Mouse (Mus musculus) intestine, postnatal 0 days (tissue): Measurements from ENCODE around the gene Herpud2. TPM values are rescaled to one million over a fixed set of nuclear protein-coding genes. Genes with fewer than 3 reads are reported as not detected.
"Not testable (repeated sequence)": the region's sequence is repeated elsewhere in the genome, so short reads cannot be mapped to it uniquely, and the experiment has no call there.

ENCODE experiments used
- ATAC-seq: fragments of 200-750 bp; cut with Nextera tagmentation; 2 replicates; pipeline ENCODE4 v1.8.0; 2017; ENCODE audit warnings: mild to moderate bottlenecking, moderate TSS enrichment, moderate library complexity
- H3K27ac ChIP-seq: fragments of 300-500 bp; sonication (generic); 2 replicates; pipeline ENCODE4 v1.5.1; 2014; ENCODE audit warnings: mild to moderate bottlenecking, low read depth, low read length, moderate library complexity
- H3K27me3 ChIP-seq: fragments of 300-500 bp; sonication (generic); replicated peaks from 2 replicates; pipeline ENCODE4 v1.6.1; 2014; ENCODE audit warnings: low read length, mixed read lengths; ENCODE audit not compliant: control insufficient read depth, insufficient read depth
- H3K36me3 ChIP-seq: fragments of 300-500 bp; sonication (generic); 2 replicates; pipeline ENCODE4 v1.6.1; 2014; ENCODE audit warnings: mild to moderate bottlenecking, moderate library complexity; ENCODE audit not compliant: control insufficient read depth, insufficient read depth
- H3K4me1 ChIP-seq: fragments of 300-500 bp; sonication (generic); replicated peaks from 2 replicates; pipeline ENCODE4 v1.6.1; 2014; ENCODE audit warnings: antibody characterized with exemption, low read length, mixed read lengths; ENCODE audit not compliant: control insufficient read depth, insufficient read depth
- H3K4me2 ChIP-seq: fragments of 300-500 bp; sonication (generic); replicated peaks from 2 replicates; pipeline ENCODE4 v1.6.1; 2014; ENCODE audit warnings: low read depth, mild to moderate bottlenecking, moderate library complexity
- H3K4me3 ChIP-seq: fragments of 300-500 bp; sonication (generic); 2 replicates; pipeline ENCODE4 v1.5.1; 2014; ENCODE audit warnings: low read depth, low read length
- H3K9ac ChIP-seq: fragments of 300-500 bp; sonication (generic); 2 replicates; pipeline ENCODE4 v1.6.1; 2014; ENCODE audit warnings: mild to moderate bottlenecking, low read depth, low read length
- H3K9me3 ChIP-seq: fragments of 300-500 bp; sonication (generic); 2 replicates; pipeline ENCODE4 v1.6.1; 2016; ENCODE audit warnings: mixed run types; ENCODE audit not compliant: control insufficient read depth
- CTCF ChIP-seq: sonication (generic); IDR thresholded peaks from 2 replicates; pipeline ENCODE4 v1.5.1; 2016; ENCODE audit warnings: low read depth, mild to moderate bottlenecking, control low read depth, antibody characterized with exemption, moderate library complexity
- WGBS: fragments of 180-500 bp; shearing (Covaris S2); extraction: QIAGEN DNeasy Blood & Tissue Kit; methylation state at CpG from one replicate; pipeline ENCODE4 v1.1.7; 2014; 5-methylcytosine and 5-hydroxymethylcytosine counted together
- polyA plus RNA-seq: library from polyadenylated mRNA; unstranded; fragments of >200 nt; fragmentation: Nextera tagmentation; extraction: Ambion mirVana; gene quantifications from 2 replicates; pipeline ENCODE4 v1.2.1, GENCODE M21; 2015

Gene Herpud2
- polyA plus RNA-seq, 1 experiment from 2014 or later, result 21.9 TPM

DNA sequence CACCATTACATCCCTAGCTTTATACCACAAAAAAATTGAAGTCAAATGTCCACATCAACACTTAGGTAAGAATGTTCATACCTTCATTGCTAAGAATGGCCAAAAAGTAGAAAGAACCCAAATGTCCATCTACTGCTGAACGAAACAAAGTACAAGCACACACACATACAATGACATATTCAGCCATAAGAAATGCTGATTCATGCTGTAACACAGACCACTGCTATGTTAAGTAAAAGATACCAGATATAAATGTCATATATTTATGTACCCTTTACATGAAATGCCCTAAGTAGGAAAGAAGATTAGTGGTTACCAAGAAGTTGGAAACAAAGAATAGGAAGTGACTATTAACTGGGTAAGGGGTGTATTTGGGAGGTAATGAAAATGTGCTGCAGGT lies 8.6 kb downstream of the Herpud2 start:
- H3K27ac ChIP-seq, result no peak overlapping the region
- H3K9me3 ChIP-seq, result no peaks in the 10 kb centered on the region
- no peak overlapping the region for H3K4me2 ChIP-seq
- H3K4me1 ChIP-seq, result 0 out of 2 replicates have a peak, but pooled peaks cover 3% of the 10 kb centered on the region
- TF ChIP-seq CTCF, result no peak
- H3K36me3 ChIP-seq, result no peaks in the 10 kb centered on the region
- no peaks in the 10 kb centered on the region for H3K27me3 ChIP-seq
- no peak overlapping the region for H3K4me3 ChIP-seq
- WGBS, result 96% methylated on average over 1 of the region's 1 CpGs
- no peak for ATAC-seq
- H3K9ac ChIP-seq, result no peak overlapping the region

- no peak for ATAC-seq
- Histone ChIP-seq H3K4me2 (no peak overlapping the region), H3K4me3 (no peak overlapping the region), H3K36me3 (no peaks in the 10 kb centered on the region), H3K4me1 (no peaks in the 10 kb centered on the region), H3K27ac (no peak overlapping the region), H3K9me3 (no peaks in the 10 kb centered on the region), H3K27me3 (no peaks in the 10 kb centered on the region), H3K9ac (no peak overlapping the region)
- WGBS, result 92% methylated on average over 3 of the region's 3 CpGs
- TF ChIP-seq CTCF, result no peak
Measured at GRCm38 (mm10) chr9:25142041-25142440, 9.6 kb downstream of the Herpud2 start.

GRCm38 (mm10) chr9:25140330-25140729 lies 11.3 kb downstream of the Herpud2 start:
- 43% methylated on average over 1 of the region's 1 CpGs for WGBS
- ATAC-seq, result no peak
- Histone ChIP-seq H3K4me2 (no peak overlapping the region), H3K27ac (no peak overlapping the region), H3K27me3 (no peaks in the 10 kb centered on the region), H3K4me1 (no peaks in the 10 kb centered on the region), H3K9ac (no peak overlapping the region), H3K9me3 (no peaks in the 10 kb centered on the region), H3K4me3 (no peak overlapping the region), H3K36me3 (no peaks in the 10 kb centered on the region)
- TF ChIP-seq CTCF, result no peak

- no peaks in the 10 kb centered on the region for H3K36me3 ChIP-seq
- ATAC-seq, result no peak
Measured at GRCm38 (mm10) chr9:25138900-25139299, 12.7 kb downstream of the Herpud2 start.

DNA sequence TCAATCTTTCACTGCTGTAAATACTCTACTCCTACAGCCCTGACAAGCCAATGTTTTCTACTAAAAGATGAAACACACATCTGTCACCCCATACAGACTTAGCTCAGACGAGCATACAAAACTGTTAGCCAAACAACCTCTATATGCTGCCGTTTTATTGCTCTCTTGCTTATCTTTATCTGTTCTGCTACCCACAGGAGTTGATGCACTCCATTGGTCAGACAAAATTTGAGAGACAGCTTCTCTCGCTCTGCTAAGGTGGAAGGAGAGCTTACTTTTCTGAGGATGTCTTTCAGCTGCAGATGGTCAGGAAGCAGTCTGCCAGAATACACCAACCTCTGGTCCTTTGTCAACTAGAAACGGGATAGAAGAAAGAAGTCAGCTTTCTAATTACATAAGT lies 18.7 kb downstream of the Herpud2 start:
- no peak overlapping the region for H3K4me2 ChIP-seq
- WGBS, result 44% methylated on average over 4 of the region's 4 CpGs
- H3K27ac ChIP-seq, result no peak overlapping the region
- H3K4me1 ChIP-seq, result no peaks in the 10 kb centered on the region; the same call in 1 of the 2 replicates
- no peaks in the 10 kb centered on the region for H3K27me3 ChIP-seq
- H3K36me3 ChIP-seq, result no peaks in the 10 kb centered on the region
- no peak for TF ChIP-seq CTCF
- no peak overlapping the region for H3K9ac ChIP-seq
- no peak overlapping the region for H3K4me3 ChIP-seq
- no peaks in the 10 kb centered on the region for H3K9me3 ChIP-seq
- ATAC-seq, result no peak

More at GRCm38 (mm10) chr9:25138900-25139299, 12.7 kb downstream of the Herpud2 start:
- Histone ChIP-seq H3K4me3 (no peak overlapping the region), H3K9me3 (no peaks in the 10 kb centered on the region), H3K9ac (no peak overlapping the region), H3K27ac (no peak overlapping the region), H3K4me1 (no peaks in the 10 kb centered on the region), H3K4me2 (no peak overlapping the region), H3K27me3 (no peaks in the 10 kb centered on the region)
- TF ChIP-seq CTCF, result no peak
- 94% methylated on average over 1 of the region's 1 CpGs for WGBS

- H3K4me1 ChIP-seq, result no peaks in the 10 kb centered on the region; the same call in 1 of the 2 replicates
- no peaks in the 10 kb centered on the region for H3K9me3 ChIP-seq
- no peak overlapping the region for H3K27ac ChIP-seq
- H3K4me2 ChIP-seq, result no peak overlapping the region
- H3K36me3 ChIP-seq, result no peaks in the 10 kb centered on the region
- ATAC-seq, result no peak
- no peak overlapping the region for H3K9ac ChIP-seq
- TF ChIP-seq CTCF, result no peak
- H3K4me3 ChIP-seq, result no peak overlapping the region
- H3K27me3 ChIP-seq, result no peaks in the 10 kb centered on the region
Measured at GRCm38 (mm10) chr9:25132253-25132652, 19.4 kb downstream of the Herpud2 start.

- Histone ChIP-seq H3K27me3 (no peaks in the 10 kb centered on the region), H3K27ac (no peak overlapping the region), H3K9ac (no peak overlapping the region), H3K9me3 (no peaks in the 10 kb centered on the region), H3K4me1 (no peaks in the 10 kb centered on the region), H3K36me3 (peaks cover 26% of the 10 kb centered on the region), H3K4me3 (no peak overlapping the region), H3K4me2 (no peak overlapping the region)
- no peak for ATAC-seq
- WGBS, result 71% methylated on average over 2 of the region's 2 CpGs
- TF ChIP-seq CTCF, result no peak
Measured at GRCm38 (mm10) chr9:25124048-25124447, 27.6 kb downstream of the Herpud2 start.

DNA sequence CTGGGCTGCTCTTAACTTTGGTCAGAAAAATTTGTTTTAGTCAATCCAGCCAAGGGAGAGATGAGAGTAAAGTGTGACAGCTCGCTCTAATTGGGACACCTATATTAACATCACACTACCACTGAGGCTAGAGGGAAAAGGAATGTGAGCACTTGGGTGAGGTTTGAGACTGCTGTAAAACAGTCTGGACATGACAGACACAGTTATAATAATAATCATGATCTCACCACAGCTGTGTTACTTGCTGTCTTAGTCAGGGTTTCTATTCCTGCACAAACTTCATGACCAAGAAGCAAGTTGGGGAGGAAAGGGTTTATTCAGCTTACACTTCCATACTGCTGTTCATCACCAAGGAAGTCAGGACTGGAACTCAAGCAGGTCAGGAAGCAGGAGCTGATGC lies 28.0 kb downstream of the Herpud2 start:
- H3K4me2 ChIP-seq, H3K4me3 ChIP-seq, H3K27me3 ChIP-seq, H3K9me3 ChIP-seq, H3K4me1 ChIP-seq, H3K9ac ChIP-seq, H3K27ac ChIP-seq, ATAC-seq: not testable (repeated sequence)
- peaks cover 28% of the 10 kb centered on the region for H3K36me3 ChIP-seq
- WGBS, result 92% methylated on average over 1 of the region's 1 CpGs
